Mouse (Mus musculus): Measurements from ENCODE around the gene Arid3c. TPM values are rescaled to one million over a fixed set of nuclear protein-coding genes. Genes with fewer than 3 reads are reported as not detected.
A peak's percentile ranks its signal among the peaks of the same experiment; 100 is the strongest.

The Arid3c gene
- total and polyA plus RNA-seq, 2 experiments from 2014 or later = 0.15 TPM; not detected in 1

DNA sequence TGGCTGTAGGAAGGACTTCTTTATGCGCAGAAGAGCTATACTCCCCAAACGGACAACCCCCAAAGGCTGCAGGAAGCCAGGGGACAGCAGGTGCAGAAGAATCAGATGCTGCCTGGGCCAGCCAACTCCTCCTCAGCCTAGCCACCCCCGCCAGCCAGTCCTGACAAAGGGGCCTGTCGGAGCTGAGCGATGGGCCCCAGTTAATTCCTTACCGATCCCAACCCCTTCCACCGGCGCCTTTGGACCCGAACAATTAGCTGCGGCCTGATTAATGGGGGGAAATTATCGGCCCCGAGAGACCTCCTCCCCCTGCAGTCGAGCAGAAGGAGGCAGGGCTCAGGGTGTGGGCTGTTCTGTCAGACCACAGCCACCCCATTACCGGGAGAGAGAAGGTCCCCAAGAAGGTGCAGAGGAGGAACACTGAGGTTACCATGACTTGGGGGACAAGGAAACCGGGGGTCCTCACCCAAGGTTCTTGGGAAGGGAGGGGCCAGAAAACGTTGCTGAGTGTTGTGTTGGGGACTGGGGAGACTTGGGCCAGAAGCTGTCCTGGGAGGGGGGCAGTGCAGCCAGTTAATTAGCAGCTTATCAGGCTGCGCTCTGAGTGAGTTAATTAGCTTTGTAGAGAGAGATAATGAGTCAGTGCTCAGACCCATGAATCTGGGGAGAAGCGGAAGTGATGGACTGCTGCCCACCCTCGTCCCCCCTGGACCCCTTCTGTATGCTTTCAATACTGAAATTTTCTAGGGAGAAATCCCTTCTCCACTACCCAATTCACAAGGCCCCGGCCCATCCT, 3.9 kb downstream of the Arid3c start:
- Histone ChIP-seq H3K9ac (no peak overlapping the region), H3K27ac (ENCODE audit: low read depth, low read length) (no peak overlapping the region), H3K4me3 (ENCODE audit: low read depth, low read length) (no peak overlapping the region), H3K4me1 (ENCODE audit: insufficient read depth) (peaks cover 5% of the 10 kb centered on the region; the same call in 1 of the 2 replicates), H3K36me3 (ENCODE audit: insufficient read depth) (no peaks in the 10 kb centered on the region), H3K4me2 (ENCODE audit: low read depth) (no peak overlapping the region), H3K9me3 (ENCODE audit: low read length) (no peaks in the 10 kb centered on the region), H3K27me3 (ENCODE audit: insufficient read depth, low read length) (peaks cover 45% of the 10 kb centered on the region)
- no peak for ATAC-seq
- WGBS = 4% methylated on average over 20 of the region's 20 CpGs
- DNase-seq = no peak
- no peak for TF ChIP-seq CTCF (IDR thresholded peaks at IDR 0.05; ENCODE audit: low read depth)

DNA sequence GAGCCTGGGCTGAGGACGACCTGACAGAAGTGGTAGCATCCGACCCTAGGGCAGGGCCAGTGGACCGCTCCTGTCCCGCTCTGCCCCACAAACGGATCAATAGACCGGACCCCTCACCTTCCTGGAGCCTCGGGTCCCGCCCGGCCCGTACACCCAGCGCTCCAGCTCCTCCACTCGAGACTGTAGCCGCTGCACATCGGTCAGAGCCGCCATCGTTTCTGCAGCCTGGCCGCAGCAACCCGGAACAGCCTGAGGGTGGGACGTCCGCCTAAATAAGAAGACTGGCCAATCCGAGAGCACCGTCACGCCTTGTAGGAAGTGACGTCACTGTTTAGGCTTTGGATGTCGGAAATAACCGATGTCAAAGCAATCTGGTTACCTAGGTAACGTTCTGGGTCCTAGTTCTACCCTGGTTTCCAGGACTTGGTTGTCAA, 8.0 kb downstream of the Arid3c start, which contains the start of gene Dctn3:
TSS of gene Dctn3 (minus strand) at position 253 of the 434 bp plus-strand sequence.
- Histone ChIP-seq H3K4me3 (ENCODE audit: low read depth, low read length) (peak within 1 kb of the TSS; percentile 89), H3K4me1 (ENCODE audit: insufficient read depth) (peaks cover 10% of the 10 kb centered on the region; the same call in 1 of the 2 replicates), H3K27ac (ENCODE audit: low read depth, low read length) (peak within 1 kb of the TSS; percentile 70), H3K27me3 (ENCODE audit: insufficient read depth, low read length) (peaks cover 23% of the 10 kb centered on the region), H3K4me2 (ENCODE audit: low read depth) (peak within 1 kb of the TSS; percentile 65), H3K9me3 (ENCODE audit: low read length) (no peaks in the 10 kb centered on the region), H3K9ac (peak within 1 kb of the TSS; percentile 94), H3K36me3 (ENCODE audit: insufficient read depth) (peaks cover 26% of the 10 kb centered on the region)
- peak; percentile 99 for ATAC-seq
- DNase-seq = peak; percentile 96
- WGBS = under 1% methylated on average over 27 of the region's 27 CpGs
- TF ChIP-seq CTCF (IDR thresholded peaks at IDR 0.05; ENCODE audit: low read depth) = no peak

DNA sequence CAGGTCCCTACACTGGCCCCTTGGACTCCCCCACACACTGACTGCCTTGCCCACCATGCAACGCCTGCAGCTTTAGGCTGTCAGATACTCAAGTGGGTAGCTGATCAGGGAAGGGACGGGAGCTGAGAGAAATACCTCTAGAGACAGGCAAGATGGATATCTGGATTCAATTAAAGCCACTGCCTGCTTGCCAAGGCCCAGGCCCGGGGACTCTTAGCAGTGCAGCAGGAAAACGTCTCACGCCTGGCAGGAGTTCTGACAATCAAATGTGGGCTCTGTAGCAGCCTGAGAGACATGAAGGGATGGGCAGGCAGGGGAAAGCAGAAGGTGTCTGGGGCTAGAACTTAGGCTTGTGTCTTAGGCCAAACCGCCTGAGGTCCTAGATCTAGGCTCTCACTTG, 14.1 kb downstream of the Arid3c start:
- DNase-seq (no peak), ATAC-seq (no peak)
- Histone ChIP-seq H3K9me3 (ENCODE audit: low read length) (no peaks in the 10 kb centered on the region), H3K27me3 (ENCODE audit: insufficient read depth, low read length) (no peaks in the 10 kb centered on the region), H3K4me1 (ENCODE audit: insufficient read depth) (peaks cover 13% of the 10 kb centered on the region), H3K4me2 (ENCODE audit: low read depth) (no peak overlapping the region), H3K27ac (ENCODE audit: low read depth, low read length) (no peak overlapping the region), H3K36me3 (ENCODE audit: insufficient read depth) (peaks cover 43% of the 10 kb centered on the region), H3K4me3 (ENCODE audit: low read depth, low read length) (no peak overlapping the region), H3K9ac (no peak overlapping the region)
- 75% methylated on average over 6 of the region's 6 CpGs for WGBS
- TF ChIP-seq CTCF (IDR thresholded peaks at IDR 0.05; ENCODE audit: low read depth) = no peak

GRCm38 (mm10) chr4:41715596-41715995, 15.3 kb downstream of the Arid3c start:
- TF ChIP-seq CTCF (IDR thresholded peaks at IDR 0.05; ENCODE audit: low read depth) = peak; percentile 76
- WGBS = 79% methylated on average over 5 of the region's 5 CpGs
- Histone ChIP-seq H3K4me3 (ENCODE audit: low read depth, low read length) (no peak overlapping the region), H3K27me3 (ENCODE audit: insufficient read depth, low read length) (no peaks in the 10 kb centered on the region), H3K4me2 (ENCODE audit: low read depth) (no peak overlapping the region), H3K4me1 (ENCODE audit: insufficient read depth) (peaks cover 11% of the 10 kb centered on the region), H3K9me3 (ENCODE audit: low read length) (no peaks in the 10 kb centered on the region), H3K27ac (ENCODE audit: low read depth, low read length) (no peak overlapping the region; the same call in 1 of the 2 replicates), H3K9ac (no peak overlapping the region), H3K36me3 (ENCODE audit: insufficient read depth) (peaks cover 41% of the 10 kb centered on the region)
- ATAC-seq (0 out of 2 replicates have a peak, but pooled peaks have one; percentile 38), DNase-seq (peak; percentile 63)

DNA sequence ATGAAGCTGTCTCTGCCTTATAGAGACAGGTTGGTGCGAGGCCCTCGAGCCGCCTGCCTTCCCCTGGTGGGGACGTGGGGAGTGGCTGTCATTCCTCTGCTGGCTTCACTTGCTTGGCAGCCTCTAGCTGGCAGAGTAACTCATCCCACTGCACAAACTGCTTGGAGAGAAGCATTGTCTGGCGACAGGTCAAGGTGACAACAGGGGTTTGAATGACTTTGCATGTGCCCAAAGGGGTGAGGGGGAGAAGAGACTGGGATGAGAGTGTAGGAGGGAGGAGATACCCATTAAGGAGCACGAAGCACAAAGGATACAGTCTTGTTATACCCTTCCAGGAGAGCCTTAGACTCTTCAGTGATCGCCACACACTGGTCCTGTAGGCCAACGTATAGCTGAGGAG, 15.9 kb downstream of the Arid3c start:
- Histone ChIP-seq H3K27ac (ENCODE audit: low read depth, low read length) (no peak overlapping the region; the same call in 1 of the 2 replicates), H3K9me3 (ENCODE audit: low read length) (no peaks in the 10 kb centered on the region), H3K4me2 (ENCODE audit: low read depth) (no peak overlapping the region), H3K27me3 (ENCODE audit: insufficient read depth, low read length) (no peaks in the 10 kb centered on the region), H3K4me1 (ENCODE audit: insufficient read depth) (peaks cover 11% of the 10 kb centered on the region), H3K36me3 (ENCODE audit: insufficient read depth) (peaks cover 36% of the 10 kb centered on the region), H3K9ac (no peak overlapping the region), H3K4me3 (ENCODE audit: low read depth, low read length) (no peak overlapping the region)
- TF ChIP-seq CTCF (IDR thresholded peaks at IDR 0.05; ENCODE audit: low read depth) = no peak
- ATAC-seq = no peak
- DNase-seq = no peak
- WGBS = 74% methylated on average over 8 of the region's 8 CpGs

DNA sequence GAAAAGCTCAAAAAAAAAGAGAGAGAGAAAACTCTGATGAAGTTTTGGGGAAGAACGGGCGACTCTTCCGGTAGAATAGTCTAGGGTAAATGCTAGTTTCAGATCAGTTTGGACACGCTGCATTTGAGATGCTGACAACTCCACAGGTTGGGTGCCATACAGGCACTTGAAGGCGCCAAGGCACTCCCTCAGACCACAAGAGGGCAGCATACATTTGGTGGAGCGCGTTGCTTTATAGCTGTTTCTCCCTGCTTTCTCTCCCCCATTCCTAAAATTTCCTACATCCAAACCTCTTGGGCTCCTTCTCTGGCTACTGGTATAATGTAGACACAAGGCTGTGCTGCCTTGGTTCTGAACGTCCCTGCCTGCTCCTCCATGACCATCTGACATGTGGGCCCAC, 16.7 kb downstream of the Arid3c start:
- 10% methylated on average over 8 of the region's 8 CpGs for WGBS
- peak; percentile 88 for DNase-seq
- Histone ChIP-seq H3K4me2 (ENCODE audit: low read depth) (peak overlapping the region; percentile 91), H3K9ac (no peak overlapping the region), H3K36me3 (ENCODE audit: insufficient read depth) (peaks cover 30% of the 10 kb centered on the region), H3K27ac (ENCODE audit: low read depth, low read length) (no peak overlapping the region; the same call in 1 of the 2 replicates), H3K9me3 (ENCODE audit: low read length) (no peaks in the 10 kb centered on the region), H3K4me3 (ENCODE audit: low read depth, low read length) (peak overlapping the region; percentile 57; the same call in 1 of the 2 replicates), H3K27me3 (ENCODE audit: insufficient read depth, low read length) (no peaks in the 10 kb centered on the region), H3K4me1 (ENCODE audit: insufficient read depth) (peaks cover 11% of the 10 kb centered on the region)
- ATAC-seq = peak; percentile 61
- peak; percentile 91 for TF ChIP-seq CTCF (IDR thresholded peaks at IDR 0.05; ENCODE audit: low read depth)
